Mouse (Mus musculus) cerebellum, adult 2 months (tissue): ENCODE results near the gene Nsmce3.

Experiments used
- CTCF ChIP-seq: fragments of 200-500 bp; IDR thresholded peaks from 2 replicates; pipeline ENCODE4 v1.5.1; 2011; ENCODE audit warnings: low read depth, mild to moderate bottlenecking, control low read depth, low read length, moderate library complexity, borderline replicate concordance; ENCODE audit not compliant: insufficient read depth
- POLR2A ChIP-seq: fragments of 200-500 bp; IDR thresholded peaks from 2 replicates; pipeline ENCODE4 v1.6.1; 2011; ENCODE audit warnings: low read length, control low read depth, borderline replicate concordance; ENCODE audit not compliant: insufficient read depth

DNA sequence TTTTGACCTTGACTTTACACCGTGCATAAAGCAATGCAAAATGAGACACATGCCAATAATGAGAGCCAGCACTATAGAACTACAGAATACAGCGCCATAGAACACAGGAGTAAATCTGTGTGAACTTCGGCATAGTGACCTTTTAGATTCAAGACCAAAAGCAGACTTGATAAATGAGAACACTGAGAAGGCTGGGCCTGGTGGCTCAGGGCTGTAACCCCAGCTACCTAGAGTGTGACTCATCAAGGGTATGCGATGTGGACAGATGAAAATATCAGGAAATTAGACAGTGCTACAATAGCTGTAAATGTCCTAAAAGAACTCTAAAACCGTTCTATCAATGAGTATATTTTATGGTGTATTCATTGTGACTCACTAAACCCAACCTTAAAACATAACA, 7.6 kb upstream of the Nsmce3 start:
- TF ChIP-seq POLR2A (no peak), CTCF (no peak)
